Mouse (Mus musculus) heart, adult 2 months (tissue): ENCODE measurements around the gene V1ra8.

Source experiments
- CTCF ChIP-seq: fragments of 200-600 bp; IDR thresholded peaks from 2 replicates; pipeline ENCODE4 v1.8.1; 2022; ENCODE audit warnings: antibody characterized with exemption, mild to moderate bottlenecking, moderate library complexity
- EP300 ChIP-seq: fragments of 200-500 bp; IDR thresholded peaks from 2 replicates; pipeline ENCODE4 v1.6.1; 2011; ENCODE audit warnings: low read depth, low read length, control low read depth; ENCODE audit not compliant: insufficient read depth
- POLR2A ChIP-seq: fragments of 200-500 bp; IDR thresholded peaks from 2 replicates; pipeline ENCODE4 v1.6.1; 2011; ENCODE audit warnings: mild to moderate bottlenecking, low read depth, low read length, control low read depth; ENCODE audit not compliant: insufficient read depth

GRCm38 (mm10) chr6:90246000-90246399 lies 43.4 kb downstream of the V1ra8 start, which contains the start of gene Vmn1r54:
- TF ChIP-seq CTCF, result no peak
- TF ChIP-seq POLR2A, result no peak
- TF ChIP-seq EP300, result no peak
